Mouse (Mus musculus) stomach, postnatal 0 days (tissue): ENCODE results near the gene Fgd1.
A peak's percentile ranks its signal among the peaks of the same experiment; 100 is the strongest.

ENCODE experiments used
- CTCF ChIP-seq: IDR thresholded peaks from 2 replicates; pipeline ENCODE4 v1.5.1; 2016; ENCODE audit warnings: antibody characterized with exemption, low read depth, mild to moderate bottlenecking, moderate library complexity
- EP300 ChIP-seq: optimal IDR thresholded peaks from 2 replicates; pipeline ENCODE3; 2016; ENCODE audit warnings: antibody characterized with exemption

GRCm38 (mm10) chrX:151096171-151097058 lies 50.5 kb downstream of the Fgd1 start, which contains the start of gene Tsr2:
- TF ChIP-seq CTCF = peak; percentile 56
- no peak for TF ChIP-seq EP300
